Mouse (Mus musculus): ENCODE measurements at regions not wholly inside any gene's neighbourhood (a gene's known extent, or its start where the extent isn't known, plus 50 kb on each side); places are given as distances from the start of the nearest gene placed in this dataset.

GRCm38 (mm10) chr3:146337429-146337828 is 67.0 kb upstream of the Ssx2ip start:
- DNase-seq = no peak

- DNase-seq = no peak
Observed at GRCm38 (mm10) chr3:146337861-146338281, 66.6 kb upstream of the Ssx2ip start.

- DNase-seq = no peak
Observed at GRCm38 (mm10) chr3:146338445-146338844, 66.0 kb upstream of the Ssx2ip start.

- no peak for DNase-seq
Observed at GRCm38 (mm10) chr3:146340316-146341055, 64.0 kb upstream of the Ssx2ip start.

GRCm38 (mm10) chr3:146341652-146342340 is 62.6 kb upstream of the Ssx2ip start:
- no peak for DNase-seq

- DNase-seq = no peak
Observed at GRCm38 (mm10) chr3:146342727-146343126, 61.7 kb upstream of the Ssx2ip start.

- DNase-seq = peak; percentile 52
Observed at GRCm38 (mm10) chr3:146343649-146344401, 60.6 kb upstream of the Ssx2ip start.

- no peak for DNase-seq
Observed at GRCm38 (mm10) chr3:146344402-146345025, 59.9 kb upstream of the Ssx2ip start.

- DNase-seq = peak; percentile 50
Observed at GRCm38 (mm10) chr3:146345308-146345780, 59.1 kb upstream of the Ssx2ip start.

GRCm38 (mm10) chr3:146345946-146346345 is 58.5 kb upstream of the Ssx2ip start:
- DNase-seq = no peak

- DNase-seq = no peak
Observed at GRCm38 (mm10) chr3:146347311-146347710, 57.1 kb upstream of the Ssx2ip start.

- no peak for DNase-seq
Observed at GRCm38 (mm10) chr3:146348921-146349320, 55.5 kb upstream of the Ssx2ip start.

GRCm38 (mm10) chr3:146349393-146349792 is 55.0 kb upstream of the Ssx2ip start:
- no peak for DNase-seq

GRCm38 (mm10) chr3:146350126-146350525 is 54.3 kb upstream of the Ssx2ip start:
- no peak for DNase-seq

GRCm38 (mm10) chr3:146351468-146351867 is 53.0 kb upstream of the Ssx2ip start:
- DNase-seq = no peak

- peak; percentile 44 for DNase-seq
Observed at GRCm38 (mm10) chr3:146352187-146352586, 52.3 kb upstream of the Ssx2ip start.

GRCm38 (mm10) chr3:146353961-146354360 is 50.5 kb upstream of the Ssx2ip start:
- DNase-seq = no peak
